Mouse (Mus musculus) lung, postnatal 36 days (tissue): ENCODE results near the gene Btn2a2.

Experiments
- DNase-seq: peaks from one replicate; pipeline ENCODE4 v3.0.0; 2022; ENCODE audit warnings: mixed read lengths

Btn2a2 gene

GRCm38 (mm10) chr13:23521703-23522102 lies 33.0 kb upstream of the Btn2a2 start:
- DNase-seq: peak; percentile 90

DNA sequence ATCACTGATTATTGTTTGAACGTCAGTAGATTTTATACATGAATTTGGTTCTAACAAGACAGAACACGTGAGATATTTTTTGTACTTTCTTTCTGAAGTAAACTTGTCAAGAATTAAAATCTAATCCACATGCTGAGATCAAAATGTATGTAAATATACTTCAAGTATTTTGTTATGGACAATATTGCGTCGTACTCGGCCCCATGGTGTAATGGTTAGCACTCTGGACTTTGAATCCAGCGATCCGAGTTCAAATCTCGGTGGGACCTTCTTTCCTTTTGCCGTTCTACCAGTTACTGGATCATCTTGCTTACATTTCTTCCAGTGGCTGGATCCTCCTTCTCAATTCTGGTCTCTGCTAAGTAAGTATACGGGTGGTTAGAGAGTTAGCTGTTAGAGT lies 30.8 kb upstream of the Btn2a2 start:
- peak; percentile 88 for DNase-seq

DNA sequence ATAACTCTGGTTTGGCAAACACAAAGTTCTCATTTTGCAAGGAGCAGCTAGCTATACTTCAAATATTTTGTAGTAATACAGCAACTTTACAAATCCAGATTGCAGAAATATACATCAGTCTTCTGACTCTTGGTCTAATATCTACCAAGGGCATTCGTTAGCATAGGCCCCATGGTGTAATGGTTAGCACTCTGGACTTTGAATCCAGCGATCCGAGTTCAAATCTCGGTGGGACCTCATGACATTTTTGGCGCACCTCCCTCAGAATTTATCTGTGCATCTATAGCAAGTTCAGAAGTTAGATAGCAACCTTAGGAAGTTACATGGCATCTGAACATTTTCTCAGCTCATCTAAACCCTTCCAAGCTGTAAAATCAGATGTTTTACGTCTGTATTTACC lies 30.2 kb upstream of the Btn2a2 start:
- DNase-seq: peak; percentile 90

GRCm38 (mm10) chr13:23518295-23518603 lies 29.6 kb upstream of the Btn2a2 start:
- no peak for DNase-seq

DNA sequence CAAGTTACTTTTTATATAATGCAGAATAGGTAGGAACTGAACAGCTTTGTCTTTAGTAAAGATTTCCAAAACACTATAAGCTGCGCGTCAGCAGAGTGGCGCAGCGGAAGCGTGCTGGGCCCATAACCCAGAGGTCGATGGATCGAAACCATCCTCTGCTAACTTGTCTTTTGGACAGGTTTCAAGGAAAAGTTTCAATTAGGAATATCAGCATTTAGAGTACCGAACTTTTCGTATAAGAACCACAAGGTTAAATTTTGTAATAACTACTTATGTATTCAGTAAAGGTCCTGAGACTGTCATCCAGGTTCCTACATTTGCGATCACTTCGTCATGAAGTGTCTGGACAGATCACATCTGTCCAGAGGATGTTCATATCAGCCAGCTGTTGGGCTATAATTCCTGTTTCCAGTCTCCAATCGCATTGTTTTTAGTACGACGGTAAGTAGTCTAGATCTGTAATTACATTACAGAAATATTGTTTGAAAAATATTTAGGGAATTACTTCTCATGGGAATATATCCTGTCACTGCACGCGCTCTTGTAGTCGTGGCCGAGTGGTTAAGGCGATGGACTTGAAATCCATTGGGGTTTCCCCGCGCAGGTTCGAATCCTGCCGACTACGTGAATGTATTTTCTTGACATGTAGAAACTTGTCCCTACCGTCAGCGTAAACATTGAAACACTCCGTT lies 29.1 kb upstream of the Btn2a2 start:
- peak; percentile 95 for DNase-seq

DNA sequence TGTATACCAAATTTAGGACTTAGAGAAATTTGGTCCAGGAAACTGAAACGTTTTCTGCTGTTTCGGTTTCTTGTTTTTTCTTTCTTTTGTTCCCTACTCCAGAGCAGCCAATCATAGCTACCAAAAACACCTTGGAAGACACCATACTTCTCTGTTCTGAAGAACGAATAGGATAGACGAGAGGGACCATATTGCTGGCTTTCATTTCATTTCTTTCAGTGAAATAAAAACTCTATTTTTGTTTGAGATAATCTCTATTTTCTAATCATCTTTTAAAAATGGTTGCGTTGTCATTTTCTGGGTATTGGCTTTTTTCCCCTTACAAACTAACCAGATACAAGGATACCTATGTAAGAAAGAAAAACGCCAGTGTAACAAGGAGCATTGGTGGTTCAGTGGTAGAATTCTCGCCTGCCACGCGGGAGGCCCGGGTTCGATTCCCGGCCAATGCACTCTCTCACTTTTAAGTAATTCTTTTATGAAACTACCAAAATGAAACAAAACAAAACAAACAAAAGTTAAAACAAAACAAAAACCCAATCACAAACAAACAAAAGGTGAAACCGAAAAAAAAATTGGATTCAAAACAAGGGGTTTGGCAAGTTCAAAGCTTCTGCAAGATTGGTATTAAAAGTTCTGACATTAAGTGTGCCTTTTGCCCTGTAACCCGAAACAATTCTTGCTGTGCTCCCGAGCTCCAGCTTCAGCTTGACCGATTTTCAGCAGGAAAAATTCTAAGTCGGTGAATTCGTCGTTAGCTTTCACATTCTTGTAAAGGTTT lies 28.4 kb upstream of the Btn2a2 start:
- peak; percentile 86 for DNase-seq

DNA sequence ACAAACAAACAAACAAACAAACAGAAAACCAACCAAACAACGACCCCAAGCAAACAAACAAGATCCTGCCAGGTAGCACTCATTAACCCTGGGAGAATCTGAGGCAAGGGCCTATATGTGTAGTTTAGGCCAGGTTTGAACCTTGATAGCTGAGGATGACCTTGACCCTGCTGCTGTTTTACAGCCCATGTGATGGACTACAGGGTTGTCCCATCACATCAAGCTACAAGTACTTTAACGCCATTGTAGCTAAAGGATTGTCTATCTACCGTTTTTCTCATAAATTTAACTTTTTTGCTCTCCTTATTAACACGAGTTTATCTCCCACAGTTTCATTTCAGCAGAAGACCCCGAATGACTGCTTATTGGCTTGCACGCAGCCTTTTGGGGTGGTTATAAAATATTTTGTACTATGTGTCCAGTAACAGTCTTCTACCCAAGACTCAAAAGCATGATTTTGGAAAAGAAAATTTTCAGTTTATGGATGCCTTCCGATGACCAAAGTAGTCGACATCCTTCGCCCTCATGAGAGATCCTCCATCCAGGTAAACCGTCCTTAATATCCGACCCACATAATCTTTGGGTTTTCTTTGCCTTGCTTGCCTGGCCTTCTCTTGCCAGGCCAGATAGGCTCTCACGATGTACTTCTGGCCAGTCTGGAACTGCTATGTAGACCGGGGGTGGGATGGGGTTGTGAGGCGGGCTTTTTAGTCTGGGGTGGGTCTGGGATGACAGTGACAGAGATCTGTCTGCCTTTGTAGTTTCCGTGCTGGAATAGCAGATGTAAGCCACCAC lies 27.4 kb upstream of the Btn2a2 start:
- DNase-seq: no peak

- DNase-seq: no peak
Measured at GRCm38 (mm10) chr13:23515281-23515680, 26.6 kb upstream of the Btn2a2 start.

DNA sequence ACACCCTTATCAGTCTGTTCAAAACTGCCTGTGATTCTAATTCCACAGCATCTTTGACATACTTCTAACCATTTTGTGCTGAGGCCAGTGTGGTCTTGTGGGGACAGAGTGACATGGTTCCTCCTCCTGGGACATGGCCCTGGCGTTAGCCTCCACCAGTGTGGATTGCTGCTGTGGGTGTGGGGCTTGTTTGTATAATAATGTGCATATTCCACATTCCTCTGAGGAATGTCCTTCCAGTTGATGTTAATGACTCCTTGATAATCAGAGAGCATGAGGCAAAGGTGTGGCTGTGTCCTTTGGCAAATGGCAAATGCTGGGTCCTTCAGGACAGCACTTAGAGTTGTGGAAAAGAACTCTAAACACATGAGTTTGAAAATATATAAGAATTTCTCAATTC lies 24.9 kb upstream of the Btn2a2 start:
- no peak for DNase-seq

DNA sequence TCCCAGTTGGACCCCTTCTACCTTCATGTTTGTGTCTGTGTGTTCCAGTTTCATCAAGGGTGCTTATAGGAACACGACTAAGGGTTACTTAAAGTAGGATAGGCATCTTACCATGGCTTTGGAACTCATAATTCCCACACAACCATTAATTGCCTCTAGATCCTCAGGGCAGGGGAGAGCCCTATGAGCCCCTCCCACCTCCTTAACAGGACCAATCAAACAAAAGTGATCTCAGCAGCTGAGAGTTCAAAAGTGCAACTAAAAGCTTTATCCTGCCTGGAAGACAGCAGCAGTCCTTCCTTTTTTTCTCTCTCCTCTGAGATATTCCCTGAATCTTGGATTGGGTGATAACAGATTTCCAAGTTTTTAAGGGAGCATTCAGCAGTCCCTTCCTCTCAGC lies 21.5 kb upstream of the Btn2a2 start:
- DNase-seq: no peak

DNA sequence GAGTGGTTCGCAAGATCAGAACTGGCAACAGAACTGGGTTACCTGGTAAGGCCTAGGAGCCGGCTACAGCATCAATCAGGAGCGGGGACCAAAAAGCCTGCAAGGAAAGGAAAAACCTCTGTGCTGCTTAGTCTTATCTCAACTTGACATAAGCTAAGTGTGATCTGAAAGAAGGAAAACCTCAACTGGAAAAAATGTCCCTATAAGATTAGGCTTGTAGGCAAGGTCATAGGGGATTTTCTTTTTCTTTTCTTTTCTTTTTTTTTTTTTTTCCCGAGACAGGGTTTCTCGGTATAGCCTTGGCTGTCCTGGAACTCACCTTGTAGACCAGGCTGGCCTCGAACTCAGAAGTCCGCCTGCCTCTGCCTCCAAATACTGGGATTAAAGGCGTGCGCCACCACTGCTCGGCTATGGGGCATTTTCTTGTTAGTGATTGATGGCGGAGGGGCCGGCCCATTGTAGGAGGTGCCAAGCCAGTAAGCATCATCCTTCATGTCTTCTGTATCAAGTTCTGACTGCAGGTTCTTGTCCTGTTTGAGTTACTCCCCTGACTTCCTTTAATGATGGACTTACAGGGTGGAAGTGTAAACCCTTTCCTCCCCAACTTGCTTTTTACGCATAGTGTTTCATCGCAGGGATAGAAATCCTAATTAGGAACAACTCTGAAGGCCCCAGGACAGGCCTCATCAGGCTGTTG lies 18.3 kb upstream of the Btn2a2 start:
- DNase-seq: no peak

DNA sequence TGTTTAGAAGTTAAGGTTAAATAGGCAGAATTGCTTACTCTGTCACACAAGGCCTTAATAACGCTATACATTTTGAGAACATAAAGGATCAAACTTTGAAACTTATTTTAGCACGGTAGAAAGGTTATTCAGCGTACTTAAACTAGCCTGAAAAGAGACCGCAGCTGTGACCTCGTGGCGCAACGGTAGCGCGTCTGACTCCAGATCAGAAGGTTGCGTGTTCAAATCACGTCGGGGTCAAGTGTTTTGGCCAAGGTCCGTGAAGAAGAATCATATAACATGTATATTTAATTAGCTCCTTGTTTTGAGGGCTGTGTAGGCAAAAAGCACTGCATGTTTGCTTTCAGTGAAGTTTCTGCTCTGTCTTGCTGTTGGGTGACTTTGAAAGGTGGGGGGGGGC lies 17.7 kb upstream of the Btn2a2 start:
- DNase-seq: peak; percentile 44

GRCm38 (mm10) chr13:23505662-23506345 lies 17.1 kb upstream of the Btn2a2 start:
- DNase-seq: no peak

DNA sequence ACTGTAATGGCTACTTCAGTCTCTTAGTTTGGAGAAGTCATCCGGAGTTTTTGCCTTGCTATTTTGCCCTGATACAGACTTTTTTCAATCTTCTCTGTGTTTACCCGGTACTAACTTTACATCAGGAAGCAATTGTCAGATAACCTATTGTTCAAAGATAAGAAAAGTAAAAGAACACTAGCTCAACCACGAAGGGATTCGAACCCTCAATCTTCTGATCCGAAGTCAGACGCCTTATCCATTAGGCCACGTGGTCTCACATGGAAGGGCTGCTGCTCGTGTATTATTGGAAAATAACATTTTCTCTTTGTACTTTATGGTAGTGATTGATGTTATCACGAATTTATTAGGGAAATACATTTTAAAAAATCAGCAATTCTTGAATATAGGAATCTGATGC lies 15.1 kb upstream of the Btn2a2 start:
- peak; percentile 70 for DNase-seq

- no peak for DNase-seq
Measured at GRCm38 (mm10) chr13:23502916-23503315, 14.3 kb upstream of the Btn2a2 start.

DNA sequence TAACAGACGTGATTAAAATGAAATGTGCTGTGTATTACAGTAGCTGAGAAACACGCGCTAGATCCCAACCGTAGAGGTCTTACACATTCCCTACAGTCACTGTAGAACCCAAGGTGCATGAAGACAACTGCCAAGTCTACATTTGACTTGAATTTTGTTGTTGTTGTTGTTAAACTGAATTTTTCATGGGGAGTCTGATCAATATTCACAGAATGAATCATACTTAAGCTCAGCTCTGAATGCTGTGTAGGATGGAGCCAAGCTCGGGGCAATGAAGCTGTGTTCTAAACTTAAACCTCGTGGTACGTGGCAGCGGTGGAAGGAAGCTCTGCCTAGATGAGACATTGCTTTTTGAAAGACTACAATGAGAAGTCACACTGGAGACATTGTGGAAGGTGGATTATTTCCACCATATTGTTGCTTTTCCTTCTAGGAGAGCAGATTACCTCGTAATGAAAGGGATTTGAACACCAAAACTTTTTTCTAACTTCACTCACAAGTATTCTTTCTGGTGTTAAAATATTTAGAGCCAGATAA lies 13.4 kb upstream of the Btn2a2 start:
- DNase-seq: no peak

DNA sequence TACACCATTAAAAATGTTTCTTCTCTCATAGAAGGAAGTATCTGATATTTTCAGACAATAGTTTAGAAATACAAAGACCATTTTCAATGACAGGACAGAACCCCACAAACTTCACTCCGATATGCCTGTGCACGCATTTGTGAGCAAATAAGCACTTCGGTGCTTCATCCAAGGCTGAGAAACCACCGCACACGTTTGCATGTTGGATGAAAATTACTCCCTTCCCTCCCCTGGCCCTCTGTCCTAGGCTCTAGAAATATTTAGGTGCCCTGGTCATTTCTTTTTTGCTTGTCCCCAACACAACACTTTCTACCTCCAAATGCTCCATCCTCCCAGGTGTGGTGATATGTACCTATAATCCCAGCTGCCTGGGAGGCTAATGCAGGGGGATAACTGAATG lies 12.9 kb upstream of the Btn2a2 start:
- DNase-seq: no peak

DNA sequence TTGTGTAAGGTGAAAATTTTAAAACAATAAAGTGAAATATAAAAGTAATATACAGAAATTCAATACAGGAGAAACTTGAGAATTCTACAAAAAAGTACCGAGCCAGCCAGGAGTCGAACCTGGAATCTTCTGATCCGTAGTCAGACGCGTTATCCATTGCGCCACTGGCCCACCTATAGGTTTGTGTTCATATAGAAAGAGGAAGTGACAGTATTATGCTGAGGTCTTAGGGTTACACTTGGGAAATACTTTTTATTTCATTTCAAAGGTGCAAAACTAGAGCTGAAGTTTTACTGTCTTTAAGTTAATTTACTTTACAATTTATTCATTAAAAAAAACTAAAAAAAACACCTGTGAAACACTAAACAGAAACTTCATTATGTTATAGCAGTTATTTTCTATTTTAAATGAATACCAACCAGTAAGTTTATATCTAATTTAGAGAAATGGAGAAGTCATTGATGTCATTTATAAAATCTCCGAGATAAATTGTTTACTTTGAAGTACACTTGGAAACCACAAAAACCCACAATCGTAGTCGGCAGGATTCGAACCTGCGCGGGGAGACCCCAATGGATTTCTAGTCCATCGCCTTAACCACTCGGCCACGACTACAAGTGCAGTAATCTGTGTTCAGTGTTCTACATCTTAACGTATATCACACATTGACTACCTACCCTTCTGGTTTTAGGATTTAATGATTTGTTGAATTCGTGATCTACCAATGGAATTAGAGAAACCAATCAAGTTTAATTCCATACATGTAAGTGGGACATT lies 12.0 kb upstream of the Btn2a2 start:
- DNase-seq: peak; percentile 60

DNA sequence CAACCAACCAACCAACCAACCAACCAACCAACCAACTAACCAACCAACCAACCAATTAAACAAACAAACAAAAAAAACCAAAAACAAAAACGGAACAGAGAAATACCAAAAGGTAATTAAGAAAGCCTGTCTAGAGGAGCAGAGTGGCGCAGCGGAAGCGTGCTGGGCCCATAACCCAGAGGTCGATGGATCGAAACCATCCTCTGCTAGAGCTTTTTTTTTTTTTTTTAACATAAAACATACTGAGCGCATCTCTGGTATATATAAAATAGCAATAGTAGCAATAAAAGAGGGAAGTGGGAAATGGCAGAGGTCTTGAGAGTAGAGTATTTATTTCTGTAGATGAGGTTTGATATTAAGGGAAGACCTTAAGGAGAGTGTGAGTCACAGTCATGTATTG lies 11.3 kb upstream of the Btn2a2 start:
- DNase-seq: no peak

DNA sequence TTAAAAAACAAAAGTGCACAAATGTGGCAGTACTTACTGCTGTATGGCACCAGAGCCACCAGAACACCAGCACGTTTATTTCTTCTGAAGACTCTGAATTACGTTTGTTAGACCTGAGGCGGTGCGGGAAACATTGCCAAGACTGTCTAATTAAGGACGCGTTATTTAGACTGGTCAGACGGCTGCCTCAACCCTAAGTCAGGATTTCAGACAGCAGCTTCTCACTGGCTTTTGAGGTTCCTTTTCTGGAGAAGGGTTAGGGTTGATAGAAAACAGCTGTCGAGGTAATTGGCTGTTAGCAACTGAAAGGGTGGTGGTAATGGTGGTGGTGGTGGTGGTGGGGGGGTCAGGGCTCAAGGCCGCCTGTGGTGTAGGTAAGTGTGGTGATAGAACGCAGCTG lies 10.0 kb upstream of the Btn2a2 start:
- DNase-seq: no peak

GRCm38 (mm10) chr13:23497656-23498321 lies 9.1 kb upstream of the Btn2a2 start:
- no peak for DNase-seq
